Comparison of ENCODE assay signal across 8 mouse cellular contexts in the genomic region with DNA sequence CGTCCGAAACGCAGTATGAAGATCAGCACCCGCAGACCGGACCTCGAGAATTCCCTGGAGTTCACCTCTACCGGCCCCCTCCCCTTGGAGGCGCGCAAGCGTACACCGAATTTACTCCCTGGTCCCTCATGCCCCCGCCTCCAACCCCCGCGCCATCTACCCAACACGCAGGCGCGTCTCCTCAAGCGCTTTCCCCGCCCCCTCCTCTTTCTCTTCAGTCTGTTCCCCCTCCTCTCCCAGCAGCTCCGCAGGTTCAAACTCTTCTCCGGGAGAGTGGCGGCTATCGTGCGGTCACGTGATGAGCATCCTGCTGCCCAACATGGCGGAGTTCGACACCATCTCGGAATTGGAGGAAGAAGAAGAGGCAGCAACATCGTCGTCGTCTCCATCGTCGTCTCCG. TPM values are rescaled to one million over a fixed set of nuclear protein-coding genes. Genes with fewer than 3 reads are reported as not detected.
DNase-seq lines count a peak whose midpoint lies in the region; ATAC-seq and TF ChIP-seq lines count a peak whose summit lies in the region.

A gene (plus strand): TSS at position 190 of the 400 bp plus-strand sequence.

- H3K4me2 ChIP-seq in heart, embryonic 15.5 days: peak within 1 kb of the TSS; percentile 64
- H3K4me2 ChIP-seq in liver, embryonic 12.5 days: peak within 1 kb of the TSS; percentile 64
- H3K4me2 ChIP-seq in neural tube, embryonic 13.5 days: peak within 1 kb of the TSS; percentile 59

- no peak within 1 kb of the TSS for H3K27ac ChIP-seq in bone marrow, adult 2 months (ENCODE audit: control insufficient read depth, insufficient read depth, low read depth, low read length, poor library complexity)
- H3K27ac ChIP-seq in forebrain, embryonic 10.5 days: peak within 1 kb of the TSS; percentile 88
- H3K27ac ChIP-seq in heart, embryonic 15.5 days: no peak within 1 kb of the TSS
- no peak within 1 kb of the TSS for H3K27ac ChIP-seq in liver, embryonic 12.5 days
- peak within 1 kb of the TSS; percentile 79 for H3K27ac ChIP-seq in neural tube, embryonic 13.5 days (replicated peaks)

- ATAC-seq in heart, embryonic 15.5 days (replicated peaks; ENCODE audit: insufficient number of reproducible peaks, insufficient read depth, low FRiP score, low read depth): peak; percentile 79; the same call in 1 of the 2 replicates
- no peak for ATAC-seq in liver, embryonic 12.5 days
- ATAC-seq in neural tube, embryonic 13.5 days (ENCODE audit: low read depth): peak; percentile 96

- H3K27me3 ChIP-seq in forebrain, embryonic 10.5 days (ENCODE audit: poor library complexity, severe bottlenecking): peaks cover 98% of the 10 kb centered on the region
- peaks cover 48% of the 10 kb centered on the region for H3K27me3 ChIP-seq in heart, embryonic 15.5 days
- peaks cover 47% of the 10 kb centered on the region for H3K27me3 ChIP-seq in liver, embryonic 12.5 days (replicated peaks)
- H3K27me3 ChIP-seq in neural tube, embryonic 13.5 days: peaks cover 78% of the 10 kb centered on the region

- H3K9me3 ChIP-seq in forebrain, embryonic 10.5 days: no peaks in the 10 kb centered on the region
- no peaks in the 10 kb centered on the region for H3K9me3 ChIP-seq in heart, embryonic 15.5 days (replicated peaks)
- H3K9me3 ChIP-seq in liver, embryonic 12.5 days (replicated peaks): no peaks in the 10 kb centered on the region
- no peaks in the 10 kb centered on the region for H3K9me3 ChIP-seq in neural tube, embryonic 13.5 days

- no peaks in the 10 kb centered on the region; the same call in 1 of the 2 replicates for H3K36me3 ChIP-seq in forebrain, embryonic 10.5 days (replicated peaks)
- no peaks in the 10 kb centered on the region for H3K36me3 ChIP-seq in heart, embryonic 15.5 days
- H3K36me3 ChIP-seq in liver, embryonic 12.5 days: no peaks in the 10 kb centered on the region
- no peaks in the 10 kb centered on the region for H3K36me3 ChIP-seq in neural tube, embryonic 13.5 days

- no peak for TF ChIP-seq CTCF in bone marrow, adult 2 months (IDR thresholded peaks at IDR 0.05; ENCODE audit: control insufficient read depth, insufficient read depth, low read length)

- no peak for TF ChIP-seq POLR2A in bone marrow, adult 2 months (IDR thresholded peaks at IDR 0.05; ENCODE audit: borderline replicate concordance, control insufficient read depth, low read depth, low read length)

- 7% methylated on average over 30 of the region's 34 CpGs for WGBS in bone marrow, adult 2 months
- WGBS in forebrain, embryonic 10.5 days: 13% methylated on average over 33 of the region's 34 CpGs
- 11% methylated on average over 34 of the region's 34 CpGs for WGBS in heart, embryonic 15.5 days
- 11% methylated on average over 34 of the region's 34 CpGs for WGBS in liver, embryonic 12.5 days (ENCODE audit: insufficient replicate concordance)
- WGBS in neural tube, embryonic 13.5 days: 10% methylated on average over 33 of the region's 34 CpGs

- H3K4me1 ChIP-seq in bone marrow, adult 2 months (ENCODE audit: control insufficient read depth, insufficient read depth, low read length): no peaks in the 10 kb centered on the region
- peaks cover 9% of the 10 kb centered on the region; the same call in 1 of the 2 replicates for H3K4me1 ChIP-seq in forebrain, embryonic 10.5 days
- H3K4me1 ChIP-seq in heart, embryonic 15.5 days (replicated peaks): no peaks in the 10 kb centered on the region
- H3K4me1 ChIP-seq in liver, embryonic 12.5 days: no peaks in the 10 kb centered on the region
- H3K4me1 ChIP-seq in neural tube, embryonic 13.5 days (replicated peaks): peaks cover 5% of the 10 kb centered on the region; the same call in 1 of the 2 replicates

- peak within 1 kb of the TSS; percentile 56 for H3K9ac ChIP-seq in heart, embryonic 15.5 days
- no peak within 1 kb of the TSS for H3K9ac ChIP-seq in liver, embryonic 12.5 days
- H3K9ac ChIP-seq in neural tube, embryonic 13.5 days: peak within 1 kb of the TSS; percentile 81

- peak; percentile 76 for DNase-seq in A20 (ENCODE audit: low read depth, low spot score)
- DNase-seq in forebrain, embryonic 10.5 days (ENCODE audit: extremely low spot score, low spot score): peak; percentile 80
- peak; percentile 86 for DNase-seq in kidney, postnatal 14 days
- DNase-seq in testis, postnatal 14 days (ENCODE audit: low spot score): peak; percentile 86

- H3K4me3 ChIP-seq in bone marrow, adult 2 months (replicated peaks; ENCODE audit: control insufficient read depth, low read depth, low read length): peak within 1 kb of the TSS; percentile 25
- H3K4me3 ChIP-seq in forebrain, embryonic 10.5 days: peak within 1 kb of the TSS; percentile 66
- peak within 1 kb of the TSS; percentile 61 for H3K4me3 ChIP-seq in heart, embryonic 15.5 days
- peak within 1 kb of the TSS; percentile 53 for H3K4me3 ChIP-seq in liver, embryonic 12.5 days
- peak within 1 kb of the TSS; percentile 58 for H3K4me3 ChIP-seq in neural tube, embryonic 13.5 days

RNA-seq across cellular contexts. Expression of the gene that starts here (rescaled TPM):
- 0.41 and 0.55 TPM in 2 replicates for polyA plus RNA-seq in bone marrow, adult 2 months (2011; ENCODE audit: insufficient read depth, insufficient read length, low replicate concordance, missing spikeins)
- polyA plus RNA-seq in forebrain, embryonic 10.5 days (2016; fragmentation: Nextera tagmentation; extraction: Ambion mirVana): 4.0 and 4.2 TPM in 2 replicates
- polyA plus RNA-seq in heart, embryonic 15.5 days (2015; fragmentation: Nextera tagmentation; extraction: Ambion mirVana): 1.7 and 2.0 TPM in 2 replicates
- polyA plus RNA-seq in liver, embryonic 12.5 days (2016; fragmentation: Nextera tagmentation; extraction: Ambion mirVana): 0.69 and 0.71 TPM in 2 replicates
- 7.7 and 8.0 TPM in 2 replicates for polyA plus RNA-seq in neural tube, embryonic 13.5 days (2015; fragmentation: Nextera tagmentation; extraction: Ambion mirVana)

Comparison
In these comparisons a context has a peak if more than half of its experiments do, and no peak if none do; other contexts are left out.
1. H3K27ac ChIP-seq: peak in forebrain, embryonic 10.5 days (single experiment) and neural tube, embryonic 13.5 days (single experiment); none in bone marrow, adult 2 months (single experiment), heart, embryonic 15.5 days (single experiment) and liver, embryonic 12.5 days (single experiment).
2. Peak in every context shown above with its lines, with median percentiles within 50 percentile points of each other: DNase-seq, H3K4me3 ChIP-seq and H3K4me2 ChIP-seq.